Mouse (Mus musculus) cerebellum, adult 9-11 months (tissue): ENCODE data around the gene Zswim8.

Experiments used
- DNase-seq: peaks from one replicate; pipeline ENCODE4 v3.0.0; 2022

Zswim8 gene

DNA sequence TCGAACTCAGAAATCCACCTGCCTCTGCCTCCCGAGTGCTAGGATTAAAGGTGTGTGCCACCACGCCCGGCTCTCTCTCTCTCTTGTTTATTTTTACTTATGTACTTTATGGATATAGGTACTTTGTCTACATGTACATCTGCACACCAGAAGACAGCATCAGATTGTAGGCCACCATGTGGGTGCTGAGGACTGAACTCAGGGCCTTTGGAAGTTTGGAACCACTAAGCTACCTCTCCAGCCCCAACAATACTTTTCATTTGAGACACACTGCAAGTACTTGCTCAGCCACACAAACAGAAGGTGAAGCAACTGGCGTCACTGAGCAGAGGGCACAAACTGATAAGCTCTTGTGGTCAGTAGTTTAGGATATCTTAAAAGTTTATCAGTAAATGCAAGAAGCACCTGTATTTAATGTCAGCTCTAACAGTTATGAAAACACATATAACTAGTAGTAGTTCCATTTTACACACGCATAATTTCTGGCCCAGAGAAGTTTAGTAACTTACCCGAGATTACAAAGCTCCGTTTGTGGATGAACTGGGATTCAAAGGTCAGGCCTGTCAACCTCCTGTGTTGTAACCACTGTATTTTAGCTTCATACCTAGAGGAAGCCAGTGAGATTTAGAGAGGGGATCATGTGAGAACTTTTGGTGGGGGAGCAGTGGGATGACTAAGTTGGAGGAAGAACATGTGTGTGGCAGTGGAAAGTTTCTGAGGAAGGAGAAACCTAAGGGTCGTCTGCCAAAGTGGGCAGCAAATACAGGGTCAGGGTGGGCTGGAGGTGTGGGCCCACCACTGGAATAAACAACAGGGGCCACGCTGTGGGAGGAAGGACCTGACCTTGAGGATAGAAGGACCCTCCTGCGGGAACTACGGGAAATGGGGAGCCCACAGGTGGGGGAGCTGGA, 25.9 kb downstream of the Zswim8 start:
- DNase-seq = no peak

DNA sequence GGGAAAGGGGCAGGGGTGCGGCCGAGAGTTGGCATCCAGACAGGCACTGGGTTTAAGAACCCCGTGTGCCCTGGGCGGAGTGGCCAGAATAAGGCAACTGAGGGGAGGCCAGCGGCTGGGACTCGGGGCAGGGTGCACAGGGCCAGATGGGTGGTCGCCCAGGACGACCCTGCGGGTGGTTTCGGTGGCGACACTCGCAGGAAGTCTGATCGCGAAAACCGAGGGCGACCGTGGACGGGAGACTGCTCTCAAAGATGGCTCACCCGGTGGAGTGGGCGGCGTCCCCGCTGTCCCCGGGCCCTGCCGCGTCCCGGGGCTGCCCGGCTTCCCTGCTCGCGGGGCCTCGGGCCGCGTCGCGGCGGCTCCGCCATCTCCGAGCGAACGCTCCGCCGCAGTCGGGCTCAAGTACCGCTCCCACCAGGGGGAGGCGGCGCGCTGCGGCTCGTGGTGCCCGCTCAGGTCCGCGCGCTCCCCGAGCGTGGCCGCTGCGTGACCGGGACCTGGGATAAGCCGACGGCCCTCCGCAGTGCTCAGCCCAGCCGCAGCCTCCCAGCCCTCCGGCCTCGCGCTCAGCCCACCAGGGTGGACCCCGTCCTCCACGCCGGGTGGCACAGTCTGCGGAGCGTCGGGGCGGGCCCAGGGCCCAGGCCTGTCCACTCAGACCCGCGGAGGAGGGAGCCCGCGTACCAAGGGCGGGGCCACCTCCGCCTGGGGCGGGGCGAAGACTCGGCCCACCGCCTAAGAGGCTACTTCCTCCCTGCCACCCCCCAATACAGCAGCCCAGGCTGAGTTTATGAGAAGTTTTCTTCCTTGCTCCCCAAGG, 26.8 kb downstream of the Zswim8 start, which contains the start of gene Ndst2:
TSS of gene Ndst2 (minus strand) at position 611 of the 823 bp plus-strand sequence.
- DNase-seq = peak; percentile 92

DNA sequence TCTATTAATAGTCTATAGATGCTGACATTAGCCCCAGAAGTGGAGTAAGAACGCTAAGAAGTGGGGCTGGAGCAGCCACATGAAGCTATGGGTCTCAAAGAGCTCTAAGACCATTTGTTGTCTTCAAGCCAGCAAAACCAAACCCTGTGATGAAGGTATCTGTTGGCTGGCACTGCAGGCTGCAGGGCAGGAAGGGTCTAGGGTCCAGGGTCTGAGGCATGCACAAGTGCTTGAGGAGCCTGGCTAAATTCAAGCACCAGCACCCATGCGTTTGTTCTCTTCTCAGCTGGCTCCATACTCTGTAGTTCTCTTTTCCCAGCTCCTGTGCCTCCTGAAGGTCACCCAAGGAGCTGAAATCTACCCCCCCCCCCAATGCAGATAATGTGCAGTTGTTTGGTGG, 27.7 kb downstream of the Zswim8 start:
- peak; percentile 56 for DNase-seq

DNA sequence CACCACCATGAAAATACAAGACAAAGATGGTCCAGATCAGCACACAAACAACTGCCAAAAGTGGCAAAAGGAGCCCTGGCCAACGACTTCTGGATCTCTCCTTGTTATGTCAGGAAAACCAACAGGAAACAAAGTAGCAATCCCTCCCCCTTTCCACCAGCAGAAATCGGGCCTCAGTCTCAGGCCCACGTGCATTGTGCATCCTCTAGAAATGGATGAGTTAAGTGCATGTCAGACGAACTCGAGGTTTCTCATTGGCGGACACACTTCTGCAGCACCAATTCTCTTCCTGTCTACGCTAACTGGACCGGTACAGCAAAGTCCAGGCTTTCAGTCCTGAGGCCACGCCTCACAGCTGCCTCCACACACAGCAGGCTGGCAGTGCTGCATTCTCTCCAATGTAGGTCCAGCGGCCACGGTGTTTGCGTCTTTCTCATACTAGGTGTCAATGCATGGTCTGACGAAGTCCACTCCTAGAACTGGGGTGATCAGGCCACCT, 28.6 kb downstream of the Zswim8 start:
- no peak for DNase-seq

DNA sequence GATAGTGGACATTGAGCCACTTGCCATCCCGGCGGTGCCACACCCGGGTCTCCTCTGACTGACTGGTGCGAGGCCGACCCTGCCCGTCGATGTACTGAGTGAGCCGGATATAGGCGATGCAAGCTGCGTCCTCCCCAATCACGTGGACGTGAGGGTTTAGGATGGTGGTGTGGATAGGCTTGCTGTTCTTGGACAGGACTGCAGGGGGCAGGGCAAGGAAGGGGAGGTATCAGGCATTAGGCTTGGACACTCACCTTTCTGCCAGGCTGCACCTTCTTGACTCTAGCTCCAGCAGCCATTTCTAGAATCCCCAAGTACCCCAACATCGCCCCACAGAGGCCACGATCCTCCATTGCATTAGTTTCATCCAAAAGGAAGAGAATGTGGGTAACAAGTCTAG, 30.0 kb downstream of the Zswim8 start:
- peak; percentile 69 for DNase-seq

DNA sequence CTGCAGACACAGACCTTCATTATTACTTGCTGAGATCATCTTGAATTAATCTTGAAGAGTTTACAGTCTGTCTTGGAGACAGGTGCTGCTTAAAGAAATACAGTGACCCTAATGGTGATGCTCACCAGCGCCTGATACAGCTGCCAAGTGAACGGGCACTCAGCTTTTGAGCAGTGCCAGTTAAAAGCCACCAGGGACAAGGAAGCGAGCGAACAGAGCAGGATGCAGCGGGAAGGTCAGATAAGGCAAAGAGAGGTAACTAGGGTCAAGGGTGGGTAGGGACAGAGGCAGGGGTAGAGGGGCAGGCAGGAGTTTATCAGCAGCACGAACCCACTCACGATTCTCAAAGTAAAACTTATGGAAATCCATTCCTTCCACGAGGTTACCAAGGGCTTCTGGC, 31.2 kb downstream of the Zswim8 start:
- no peak for DNase-seq

DNA sequence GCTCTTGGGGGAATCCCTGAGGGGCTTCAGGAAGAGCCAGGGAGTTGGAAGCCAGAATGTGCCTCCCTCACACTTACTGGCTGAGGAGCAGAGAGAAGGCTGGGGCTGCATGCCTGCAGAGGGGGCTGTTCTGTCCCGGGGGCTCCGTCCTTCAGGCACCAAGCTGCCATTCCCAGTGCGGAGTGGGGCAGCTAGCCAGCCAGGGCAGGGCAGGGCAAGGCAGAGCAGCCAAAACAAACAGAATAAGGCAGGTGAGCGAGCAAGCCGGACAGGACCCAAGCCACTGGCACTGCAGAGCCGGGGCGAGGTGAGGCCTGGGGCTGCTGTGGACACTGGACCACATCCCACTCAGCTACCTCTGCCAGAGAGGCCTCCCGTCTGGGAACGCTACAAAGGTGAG, 33.9 kb downstream of the Zswim8 start:
- no peak for DNase-seq

DNA sequence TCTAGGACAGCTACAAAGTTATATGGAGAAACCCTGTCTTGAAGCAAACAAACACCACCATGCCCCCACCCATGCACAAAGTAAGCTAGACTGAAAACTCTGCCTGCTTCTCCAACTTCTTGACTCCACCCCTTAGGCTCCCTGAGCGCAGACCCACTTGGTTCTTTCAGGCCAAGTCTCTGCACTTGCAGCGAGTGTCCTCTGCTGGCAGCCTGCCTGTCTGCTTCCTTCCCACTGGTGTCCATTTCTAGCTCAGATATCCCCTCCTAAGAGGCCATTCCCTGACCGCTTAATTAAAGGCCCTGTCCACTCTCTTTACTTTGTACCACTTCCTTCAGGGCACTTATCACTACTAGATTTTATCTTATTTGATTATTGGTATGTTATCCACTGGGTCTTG, 36.3 kb downstream of the Zswim8 start:
- no peak for DNase-seq

DNA sequence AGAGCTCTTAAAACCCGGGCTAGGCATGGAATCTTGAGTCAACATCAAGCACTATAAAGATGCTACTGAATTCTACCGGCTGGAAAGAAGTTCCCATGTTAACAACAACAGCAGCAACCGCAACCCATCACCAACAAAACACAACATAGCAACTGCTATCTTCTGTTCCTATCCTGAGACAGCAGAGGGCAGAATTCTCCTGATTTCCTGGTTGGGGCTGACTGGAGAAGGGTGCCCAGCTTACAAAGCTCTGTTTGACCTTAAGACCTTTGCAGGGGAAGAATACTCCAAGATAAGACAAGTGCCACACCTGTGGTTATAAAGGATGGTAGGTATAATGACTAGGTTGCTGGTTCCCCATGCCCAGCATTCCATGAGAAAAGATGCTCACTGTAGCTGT, 39.6 kb downstream of the Zswim8 start:
- DNase-seq = no peak

DNA sequence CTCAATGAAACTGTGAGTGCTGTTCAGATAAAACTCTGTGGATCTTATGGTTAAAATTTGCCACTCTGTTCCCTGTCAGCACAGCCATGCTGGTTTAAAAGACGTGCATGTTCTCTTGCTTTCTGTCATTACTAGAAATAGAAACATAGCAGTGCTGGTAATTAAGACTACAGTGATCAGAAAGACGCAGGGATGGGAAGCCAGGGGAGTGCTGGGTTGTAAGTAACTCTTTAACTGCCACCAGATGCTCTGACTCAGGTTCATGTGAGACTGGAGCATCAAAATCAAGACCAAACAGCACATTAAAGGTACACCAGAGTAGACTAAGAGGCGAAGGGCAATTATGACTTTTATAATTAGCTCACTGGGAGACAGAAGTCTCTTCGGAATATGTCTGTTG, 41.0 kb downstream of the Zswim8 start:
- no peak for DNase-seq

DNA sequence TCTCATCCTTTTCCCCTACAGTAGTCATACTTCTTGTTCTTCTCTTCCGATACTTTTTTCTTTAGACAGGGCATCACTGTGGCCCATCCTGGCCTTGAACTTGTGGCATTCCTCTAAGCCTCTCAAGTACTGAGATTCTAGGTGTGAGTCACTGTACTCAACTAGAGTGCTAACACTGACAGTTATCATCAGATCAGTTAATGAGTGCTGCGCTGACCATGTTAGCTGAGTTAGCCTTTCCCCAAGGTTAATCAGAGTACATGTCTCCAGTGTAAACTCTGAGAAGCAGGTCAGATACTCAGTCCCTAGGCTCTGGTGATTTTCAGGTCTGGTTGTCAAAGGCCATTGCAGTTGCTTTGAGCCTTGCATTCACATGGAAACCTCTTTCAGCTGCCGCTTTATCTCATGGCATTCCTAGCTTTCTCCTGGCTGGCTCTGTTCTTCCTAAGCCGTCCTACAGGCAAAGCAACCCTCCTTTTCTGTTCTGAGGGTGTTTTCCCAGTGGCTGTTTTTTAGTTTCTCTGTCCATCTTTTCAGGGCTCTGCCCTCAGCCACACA, 42.2 kb downstream of the Zswim8 start:
- no peak for DNase-seq

DNA sequence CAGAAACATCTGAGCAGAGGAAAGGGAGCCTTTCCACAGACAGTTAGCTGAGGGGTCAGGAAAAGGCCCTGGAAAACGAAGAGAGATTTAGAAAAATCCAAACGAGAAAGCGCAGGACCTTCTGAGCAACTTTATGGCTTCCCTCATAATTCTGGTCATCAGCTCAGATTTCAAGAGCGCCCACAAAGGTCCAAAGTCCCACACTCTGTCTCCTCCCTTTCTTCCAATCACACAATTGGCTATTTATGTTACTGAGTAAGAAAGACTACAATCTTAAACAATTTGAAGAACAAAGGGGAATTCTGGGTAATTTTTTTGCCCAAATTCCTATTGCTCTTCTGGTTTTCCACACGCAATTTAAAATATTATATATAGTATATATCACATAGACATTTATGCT, 43.2 kb downstream of the Zswim8 start:
- DNase-seq = no peak

DNA sequence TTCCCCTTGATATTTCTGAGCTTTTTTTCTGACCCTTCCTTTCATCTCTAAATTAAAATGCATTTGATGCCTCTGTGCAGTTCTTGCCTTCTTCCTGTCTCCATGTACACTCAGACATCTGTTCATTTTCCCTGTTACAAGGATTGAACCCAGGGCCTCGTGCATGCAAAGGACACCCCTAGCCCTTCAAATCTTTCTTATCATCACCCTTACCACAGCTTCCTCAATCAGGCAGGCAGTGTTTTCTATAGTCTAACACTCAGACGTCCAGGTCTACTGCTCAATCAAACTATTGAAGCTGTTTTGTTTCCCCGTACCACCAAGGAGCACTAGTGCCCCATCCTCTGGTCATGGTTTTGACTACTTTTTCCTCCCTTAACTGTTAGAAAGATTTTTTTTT, 46.4 kb downstream of the Zswim8 start:
- no peak for DNase-seq

DNA sequence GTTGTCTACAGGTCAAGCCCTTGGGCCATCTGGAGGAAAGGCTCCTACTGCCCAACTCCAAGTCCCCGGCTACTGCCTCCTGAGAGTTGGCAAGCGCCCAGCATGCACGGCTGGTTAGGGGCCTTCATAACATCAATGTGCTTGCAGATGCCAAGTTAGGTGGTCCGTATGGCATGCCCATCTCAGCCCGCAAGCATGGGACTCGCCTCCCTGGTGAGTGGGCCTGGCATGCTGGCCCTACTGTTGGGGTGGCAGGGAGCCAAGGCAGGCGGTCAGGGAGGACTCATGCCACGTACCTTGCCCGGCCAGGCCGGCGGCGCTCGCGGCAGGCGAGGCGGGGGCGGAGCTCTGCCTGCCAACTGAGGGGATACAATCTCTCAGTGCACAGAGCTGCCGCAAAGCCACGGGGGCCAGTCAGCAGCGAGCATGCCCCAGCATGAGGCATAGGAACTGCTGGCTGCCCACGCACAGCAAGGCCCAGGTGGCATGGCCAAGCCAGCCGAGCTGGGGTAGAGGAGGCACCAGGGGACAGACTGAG, 50.1 kb downstream of the Zswim8 start:
- DNase-seq = peak; percentile 94

DNA sequence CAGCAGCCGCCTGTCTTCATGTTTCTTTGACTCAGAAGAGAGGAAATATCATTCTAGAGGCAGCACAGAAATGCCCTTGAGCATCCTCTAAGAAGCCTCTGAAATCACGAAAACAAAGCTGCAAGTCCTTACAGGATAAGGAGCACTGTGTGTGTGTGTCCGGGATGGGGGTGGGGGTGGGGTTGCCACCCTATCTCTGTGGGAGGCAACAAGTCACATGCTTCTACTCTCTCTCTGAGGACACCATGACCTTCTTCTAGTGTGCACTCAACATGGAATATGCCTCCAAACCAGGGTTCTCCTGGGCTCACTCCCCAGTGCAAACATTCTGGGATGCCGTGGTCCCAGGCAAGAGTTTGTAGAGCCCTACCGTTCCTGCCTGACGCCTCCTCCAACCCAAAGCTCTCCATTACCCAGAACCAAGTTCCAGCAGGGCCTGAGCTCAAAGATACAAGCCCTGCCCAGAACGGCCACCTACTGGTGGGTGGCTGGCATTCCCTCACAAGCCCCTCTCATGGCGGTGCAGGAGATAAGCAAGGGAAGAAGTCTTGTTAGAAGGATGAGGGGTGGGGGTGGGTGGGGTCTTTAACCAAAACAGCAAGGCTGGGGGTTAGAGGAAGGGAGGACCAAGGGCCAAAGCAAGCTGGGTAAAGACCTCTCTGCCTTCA, 51.5 kb downstream of the Zswim8 start:
- DNase-seq = no peak

DNA sequence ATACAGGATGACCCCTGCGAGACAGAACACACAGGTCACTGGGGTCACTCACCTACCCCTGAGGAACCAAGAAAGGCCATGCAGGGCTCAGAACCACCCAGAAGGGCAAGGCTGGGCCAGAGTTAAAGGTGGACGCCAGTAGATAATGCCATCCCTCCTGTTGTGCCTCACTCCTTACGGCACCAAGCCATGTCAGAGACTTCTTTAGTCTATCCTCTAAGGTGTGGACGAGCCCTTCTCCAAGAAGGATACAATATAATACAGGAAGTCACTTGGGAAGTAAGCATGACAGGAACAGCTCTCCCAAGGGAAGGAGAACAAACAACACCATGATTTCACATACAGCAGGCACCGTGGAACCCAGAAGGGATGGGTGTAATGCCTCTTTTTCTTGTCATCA, 57.6 kb downstream of the Zswim8 start:
- DNase-seq = no peak

DNA sequence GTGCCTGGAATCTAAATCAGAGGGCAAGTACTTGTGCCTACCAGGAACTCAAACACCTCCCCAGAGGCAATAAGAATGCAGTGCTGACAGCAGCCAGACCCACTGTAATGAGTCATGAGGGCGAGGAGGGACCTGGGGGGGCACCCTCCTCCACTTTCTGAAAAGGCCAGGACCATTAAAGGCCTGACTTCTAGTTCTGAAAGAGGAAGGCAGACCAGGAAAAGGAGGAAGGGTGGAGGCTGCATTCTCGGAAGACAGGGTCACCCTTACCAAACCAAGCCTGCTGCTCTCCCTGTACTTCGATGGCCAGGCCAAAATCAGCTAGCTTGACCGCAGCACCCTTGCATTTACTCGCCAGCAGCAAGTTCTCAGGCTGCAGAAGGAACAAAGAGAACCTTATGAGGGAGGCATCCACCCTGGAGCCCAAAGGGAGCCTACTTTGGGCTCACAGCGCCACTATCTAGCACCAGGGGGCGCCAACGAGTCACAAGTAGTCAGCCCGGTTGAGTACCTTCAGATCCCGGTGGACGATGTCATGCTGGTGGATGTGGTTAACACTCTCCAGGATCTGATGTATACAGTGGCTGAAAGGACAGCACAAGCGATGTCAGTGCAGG, 58.4 kb downstream of the Zswim8 start:
- DNase-seq = peak; percentile 83

DNA sequence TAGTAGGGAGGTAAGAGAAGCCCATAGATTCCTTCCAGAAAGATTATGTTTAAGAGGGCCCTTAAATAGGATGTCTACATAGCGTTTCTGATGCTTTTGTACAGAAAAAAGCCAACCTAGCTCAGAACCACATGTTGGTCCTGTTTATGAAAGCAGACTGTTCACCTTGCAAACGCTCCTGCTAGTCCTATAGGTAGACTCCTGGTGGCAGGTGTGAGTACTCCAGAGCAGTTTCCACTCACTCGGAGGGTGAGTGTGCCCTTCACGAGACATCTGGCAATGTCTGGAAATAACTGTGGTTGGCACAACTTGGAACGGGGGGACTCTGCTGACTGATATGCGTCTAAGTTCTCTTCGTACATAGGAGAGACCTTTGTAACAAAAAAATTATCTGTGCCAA, 60.6 kb downstream of the Zswim8 start:
- no peak for DNase-seq

DNA sequence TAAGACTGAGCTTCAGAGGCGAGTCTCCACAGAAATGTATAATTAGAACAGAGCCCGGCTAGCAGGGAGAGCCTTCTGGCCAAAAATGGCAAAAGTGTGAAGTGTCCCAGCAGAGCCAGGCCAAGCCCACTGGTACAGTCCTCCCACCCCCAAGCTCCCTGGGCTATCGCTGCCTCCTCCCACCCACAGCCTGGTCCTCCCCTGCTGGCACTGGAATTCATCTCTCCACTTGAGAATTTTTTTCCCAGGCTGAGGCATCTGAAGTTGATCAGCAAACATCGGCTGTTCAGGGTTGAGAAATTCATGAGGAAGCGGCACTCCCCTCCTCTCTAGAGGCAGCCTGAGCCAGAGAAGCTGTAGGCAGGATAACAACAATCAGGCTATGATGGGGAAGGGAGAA, 61.2 kb downstream of the Zswim8 start:
- DNase-seq = no peak

DNA sequence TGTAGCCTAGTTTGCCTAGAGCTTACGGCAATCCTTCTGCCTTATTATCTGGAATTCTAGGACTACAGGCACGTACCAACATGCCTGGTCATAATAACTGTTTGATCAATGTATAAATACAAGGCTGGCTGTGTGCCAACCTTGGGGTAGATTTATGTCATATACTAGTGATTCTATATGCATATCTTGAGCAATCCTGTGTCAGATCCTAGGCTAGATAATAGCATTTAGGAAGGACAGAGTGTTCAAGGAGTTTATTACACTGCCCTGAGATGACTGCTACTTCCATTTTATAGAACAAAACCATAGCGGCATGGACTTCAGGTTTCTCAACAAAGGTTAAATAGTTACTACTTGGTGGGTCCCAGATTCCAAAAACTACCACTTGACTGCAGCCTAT, 64.6 kb downstream of the Zswim8 start:
- no peak for DNase-seq

DNA sequence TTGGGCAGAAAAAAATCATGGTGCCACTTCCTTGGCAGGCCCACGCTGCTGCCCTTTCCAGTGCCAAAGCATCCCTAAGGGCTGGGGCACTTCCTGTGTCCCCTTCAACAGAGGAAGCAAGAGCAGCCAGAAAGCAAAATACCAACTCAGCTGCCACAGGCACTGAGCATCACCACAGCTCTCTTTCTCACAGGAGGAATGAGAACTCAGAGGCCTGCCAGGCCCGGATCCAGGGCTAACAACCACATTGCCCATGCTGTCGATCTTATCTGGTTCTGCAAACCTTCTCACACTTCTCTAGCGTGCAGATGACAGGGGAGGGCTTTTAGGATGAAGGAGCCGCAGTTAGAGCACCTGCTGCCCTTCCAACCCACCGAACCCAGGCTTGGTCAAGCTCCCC, 65.5 kb downstream of the Zswim8 start:
- DNase-seq = peak; percentile 38
